Mouse (Mus musculus) lung, embryonic 15.5 days (tissue): ENCODE measurements at regions not wholly inside any gene's neighbourhood (a gene's known extent, or its start where the extent isn't known, plus 50 kb on each side); places are given as distances from the start of the nearest gene placed in this dataset.

Source experiments
- ATAC-seq: fragments of 200-750 bp; cut with Nextera tagmentation; 2 replicates; pipeline ENCODE4 v1.8.0; 2017; ENCODE audit warnings: moderate number of reproducible peaks, borderline replicate concordance; ENCODE audit not compliant: low FRiP score, low TSS enrichment; ENCODE audit errors: extremely low read depth
- H3K27ac ChIP-seq: fragments of 300-500 bp; sonication (generic); 2 replicates; pipeline ENCODE4 v1.5.1; 2015; ENCODE audit warnings: moderate library complexity, mild to moderate bottlenecking, inconsistent platforms
- H3K27me3 ChIP-seq: fragments of 300-500 bp; sonication (generic); 2 replicates; pipeline ENCODE4 v1.6.1; 2015; ENCODE audit warnings: inconsistent platforms
- H3K36me3 ChIP-seq: fragments of 300-500 bp; sonication (generic); 2 replicates; pipeline ENCODE4 v1.6.1; 2015; ENCODE audit warnings: inconsistent platforms
- H3K4me1 ChIP-seq: fragments of 300-500 bp; sonication (generic); 2 replicates; pipeline ENCODE4 v1.6.1; 2015; ENCODE audit warnings: inconsistent platforms
- H3K4me2 ChIP-seq: fragments of 300-500 bp; sonication (generic); 2 replicates; pipeline ENCODE4 v1.6.1; 2015; ENCODE audit warnings: inconsistent platforms, mild to moderate bottlenecking, moderate library complexity
- H3K4me3 ChIP-seq: fragments of 300-500 bp; sonication (generic); 2 replicates; pipeline ENCODE4 v1.5.1; 2015; ENCODE audit warnings: mild to moderate bottlenecking, inconsistent platforms
- H3K9ac ChIP-seq: fragments of 300-500 bp; sonication (generic); 2 replicates; pipeline ENCODE4 v1.6.1; 2015; ENCODE audit warnings: inconsistent platforms
- H3K9me3 ChIP-seq: fragments of 300-500 bp; sonication (generic); 2 replicates; pipeline ENCODE4 v1.6.1; 2016; ENCODE audit warnings: inconsistent platforms
- WGBS: fragments of 180-500 bp; shearing (Covaris S2); methylation state at CpG from one replicate; pipeline ENCODE4 v1.1.7; 2015; 5-methylcytosine and 5-hydroxymethylcytosine counted together

DNA sequence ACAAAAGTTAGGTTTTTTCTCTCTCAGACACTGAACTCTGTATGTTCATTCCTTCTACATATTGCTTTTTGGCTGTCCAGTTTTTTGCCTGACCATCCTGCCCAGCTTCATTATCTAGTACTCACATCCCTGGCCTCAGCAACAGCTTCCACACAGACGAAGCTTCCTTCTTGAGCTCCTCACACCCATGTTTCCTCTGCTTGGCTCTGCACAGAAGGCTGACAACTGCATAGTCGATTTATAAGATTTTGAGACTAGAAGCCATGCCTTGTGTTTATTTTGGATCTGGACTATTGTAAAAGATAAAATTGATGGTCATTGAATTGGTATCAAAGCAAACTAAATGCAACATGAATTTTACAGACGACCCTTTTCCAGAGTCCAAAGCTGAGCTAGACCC is 420.0 kb upstream of the Klf4 start:
- H3K27me3 ChIP-seq: no peaks in the 10 kb centered on the region
- H3K9me3 ChIP-seq: no peaks in the 10 kb centered on the region
- no peak overlapping the region for H3K4me3 ChIP-seq
- H3K9ac ChIP-seq: no peak overlapping the region
- H3K4me1 ChIP-seq: no peaks in the 10 kb centered on the region
- H3K36me3 ChIP-seq: no peaks in the 10 kb centered on the region
- WGBS: 51% methylated on average over 3 of the region's 3 CpGs
- H3K27ac ChIP-seq: no peak overlapping the region
- ATAC-seq: no peak
- H3K4me2 ChIP-seq: no peak overlapping the region

DNA sequence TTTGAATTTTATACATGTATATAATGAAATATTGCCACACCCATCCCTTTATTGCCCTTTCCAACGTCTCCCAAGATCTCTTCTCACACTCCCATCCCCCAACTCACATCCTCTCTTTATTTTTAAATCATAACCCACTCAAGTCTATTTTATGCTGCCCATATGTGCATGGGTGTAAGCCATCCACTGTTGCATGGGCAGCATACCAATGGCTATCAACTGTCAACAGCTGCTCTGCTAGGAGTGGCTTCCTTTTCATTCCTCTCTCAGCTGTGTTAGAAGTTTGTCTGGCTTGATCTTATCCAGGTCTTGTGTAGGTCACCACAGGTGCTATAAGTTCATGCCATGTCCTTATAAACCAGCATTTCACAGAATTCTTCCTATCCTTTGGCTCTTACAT is 409.2 kb upstream of the Klf4 start:
- 48% methylated on average over 1 of the region's 1 CpGs for WGBS
- Histone ChIP-seq H3K36me3 (no peaks in the 10 kb centered on the region), H3K27ac (no peak overlapping the region), H3K9me3 (no peaks in the 10 kb centered on the region), H3K27me3 (no peaks in the 10 kb centered on the region), H3K4me3 (no peak overlapping the region), H3K4me2 (no peak overlapping the region), H3K4me1 (no peaks in the 10 kb centered on the region), H3K9ac (no peak overlapping the region)
- ATAC-seq: no peak

DNA sequence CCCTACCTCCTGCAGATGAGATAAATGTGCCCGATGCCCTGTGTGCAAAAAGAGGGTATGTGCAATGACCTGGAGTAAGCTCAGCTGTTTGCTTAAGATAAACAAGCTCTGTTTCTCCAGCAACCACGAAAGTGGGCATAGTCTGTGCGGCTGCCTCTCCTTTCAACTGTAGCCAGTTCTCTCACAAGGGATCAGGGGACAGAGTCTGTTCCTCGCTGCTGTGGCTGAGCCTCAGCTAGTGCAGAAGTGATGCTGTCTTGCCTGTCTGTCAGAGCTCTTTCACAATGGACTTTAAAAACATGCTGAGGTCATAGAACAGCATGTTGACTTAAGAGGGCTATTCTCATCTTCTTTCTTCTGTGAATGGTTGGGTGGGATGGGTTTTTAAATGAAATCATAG is 406.1 kb upstream of the Klf4 start:
- ATAC-seq: no peak
- Histone ChIP-seq H3K4me3 (no peak overlapping the region), H3K27me3 (no peaks in the 10 kb centered on the region), H3K36me3 (no peaks in the 10 kb centered on the region), H3K9me3 (no peaks in the 10 kb centered on the region), H3K4me2 (no peak overlapping the region), H3K4me1 (no peaks in the 10 kb centered on the region), H3K27ac (no peak overlapping the region), H3K9ac (no peak overlapping the region)
- WGBS: 33% methylated on average over 4 of the region's 4 CpGs

DNA sequence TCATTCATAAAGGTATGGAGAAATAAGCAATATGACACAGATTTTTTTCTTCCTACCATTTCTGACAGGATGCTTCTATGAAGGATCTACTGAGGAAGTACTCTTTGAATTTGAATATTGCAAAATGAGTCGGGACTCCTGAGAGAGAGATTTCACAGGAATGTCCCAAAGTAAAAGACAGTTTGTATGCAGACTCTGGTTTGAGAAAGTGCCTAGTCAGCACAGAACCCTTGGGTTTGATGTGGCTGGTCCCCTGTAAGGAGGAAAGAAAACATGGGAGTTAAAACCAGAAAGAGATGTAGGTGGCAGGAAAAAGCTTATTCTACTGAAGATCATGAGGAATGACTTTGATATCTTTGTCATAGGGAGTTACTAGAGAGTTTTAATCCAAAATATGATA is 405.6 kb upstream of the Klf4 start:
- Histone ChIP-seq H3K9ac (no peak overlapping the region), H3K27ac (no peak overlapping the region), H3K27me3 (no peaks in the 10 kb centered on the region), H3K4me1 (no peaks in the 10 kb centered on the region), H3K9me3 (no peaks in the 10 kb centered on the region), H3K4me3 (no peak overlapping the region), H3K36me3 (no peaks in the 10 kb centered on the region), H3K4me2 (no peak overlapping the region)
- no peak for ATAC-seq
- 59% methylated on average over 1 of the region's 1 CpGs for WGBS

DNA sequence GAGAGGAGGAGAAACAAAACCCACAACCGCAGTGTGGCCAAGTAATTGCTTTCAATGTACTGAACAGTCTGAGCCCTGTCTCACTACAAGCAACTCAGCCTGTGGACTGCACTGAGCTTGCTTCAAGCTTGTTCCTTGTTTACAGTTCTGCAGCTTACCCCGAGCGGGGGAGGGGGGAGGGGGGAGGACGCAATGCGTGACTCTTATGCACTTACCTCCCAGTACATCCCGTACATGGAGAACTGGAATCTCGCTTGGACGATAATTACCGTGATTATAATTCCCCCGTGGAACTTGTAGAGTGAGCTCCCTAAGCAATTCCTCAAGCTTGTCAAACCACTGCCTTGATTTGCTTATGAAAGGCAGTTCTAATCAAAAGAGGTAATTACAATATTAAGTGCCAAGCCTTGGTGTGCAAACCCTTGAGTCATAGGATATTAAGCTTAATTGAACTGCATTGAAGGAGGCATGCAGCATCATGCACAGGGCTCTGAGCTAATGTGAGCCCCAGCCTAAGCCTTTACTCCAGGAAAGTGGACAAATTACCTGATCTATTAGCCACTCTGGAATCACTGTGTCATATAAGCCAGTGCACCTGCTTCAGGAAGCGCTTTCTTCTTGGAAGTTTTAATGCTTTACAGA is 397.0 kb upstream of the Klf4 start:
- ATAC-seq: no peak
- H3K4me2 ChIP-seq: no peak overlapping the region
- no peak overlapping the region for H3K9ac ChIP-seq
- no peaks in the 10 kb centered on the region for H3K4me1 ChIP-seq
- H3K27ac ChIP-seq: no peak overlapping the region
- H3K4me3 ChIP-seq: no peak overlapping the region
- no peaks in the 10 kb centered on the region for H3K36me3 ChIP-seq
- H3K27me3 ChIP-seq: no peaks in the 10 kb centered on the region; the same call in 1 of the 2 replicates
- WGBS: 48% methylated on average over 11 of the region's 11 CpGs
- no peaks in the 10 kb centered on the region for H3K9me3 ChIP-seq

DNA sequence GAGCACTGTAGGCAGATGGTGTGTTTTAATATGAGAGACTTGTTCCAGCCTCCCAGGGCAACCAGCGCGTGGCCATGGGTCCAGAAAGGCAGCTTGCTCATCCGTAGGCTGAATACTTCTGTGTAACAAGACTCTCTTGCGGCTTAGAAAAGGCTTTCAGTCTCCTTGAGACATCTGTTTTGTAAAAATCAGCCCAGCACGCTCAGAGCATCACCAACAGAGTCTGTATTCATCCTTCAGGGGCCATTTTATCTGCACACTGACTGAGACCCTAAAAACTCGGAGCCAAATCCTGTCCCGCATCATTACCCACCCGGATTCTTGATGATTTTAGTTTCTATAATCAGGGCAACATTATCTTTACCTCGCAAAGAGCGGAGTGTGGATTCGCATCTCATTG is 396.4 kb upstream of the Klf4 start:
- no peaks in the 10 kb centered on the region for H3K9me3 ChIP-seq
- no peak for ATAC-seq
- no peak overlapping the region for H3K9ac ChIP-seq
- WGBS: 80% methylated on average over 11 of the region's 11 CpGs
- no peak overlapping the region for H3K4me3 ChIP-seq
- no peaks in the 10 kb centered on the region for H3K4me1 ChIP-seq
- no peak overlapping the region for H3K4me2 ChIP-seq
- H3K27ac ChIP-seq: no peak overlapping the region
- no peaks in the 10 kb centered on the region; the same call in 1 of the 2 replicates for H3K27me3 ChIP-seq
- no peaks in the 10 kb centered on the region for H3K36me3 ChIP-seq

DNA sequence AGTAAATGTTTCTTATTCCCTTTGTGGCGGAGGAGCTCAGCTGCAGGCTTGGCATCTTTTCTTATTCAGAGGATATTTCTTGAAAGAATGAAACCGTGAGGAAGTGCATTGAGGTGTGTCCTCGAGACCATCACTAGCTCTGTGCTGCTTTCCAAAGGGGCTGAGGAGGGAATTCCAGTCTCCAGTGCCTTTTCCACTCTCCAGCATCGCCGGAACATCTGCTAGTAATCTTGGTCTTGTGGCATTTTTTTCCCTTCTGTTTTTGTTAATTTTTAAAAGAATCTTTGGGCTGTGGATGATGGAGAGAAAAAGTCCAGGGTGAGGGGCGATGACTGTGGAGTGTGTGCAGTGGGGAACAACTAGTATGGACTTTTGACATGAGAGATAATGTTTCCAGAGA is 395.9 kb upstream of the Klf4 start:
- H3K4me2 ChIP-seq: no peak overlapping the region
- no peak overlapping the region for H3K27ac ChIP-seq
- H3K9me3 ChIP-seq: no peaks in the 10 kb centered on the region
- H3K27me3 ChIP-seq: no peaks in the 10 kb centered on the region; the same call in 1 of the 2 replicates
- no peak overlapping the region for H3K4me3 ChIP-seq
- WGBS: 76% methylated on average over 6 of the region's 6 CpGs
- no peak overlapping the region for H3K9ac ChIP-seq
- no peaks in the 10 kb centered on the region for H3K4me1 ChIP-seq
- ATAC-seq: no peak
- no peaks in the 10 kb centered on the region for H3K36me3 ChIP-seq

DNA sequence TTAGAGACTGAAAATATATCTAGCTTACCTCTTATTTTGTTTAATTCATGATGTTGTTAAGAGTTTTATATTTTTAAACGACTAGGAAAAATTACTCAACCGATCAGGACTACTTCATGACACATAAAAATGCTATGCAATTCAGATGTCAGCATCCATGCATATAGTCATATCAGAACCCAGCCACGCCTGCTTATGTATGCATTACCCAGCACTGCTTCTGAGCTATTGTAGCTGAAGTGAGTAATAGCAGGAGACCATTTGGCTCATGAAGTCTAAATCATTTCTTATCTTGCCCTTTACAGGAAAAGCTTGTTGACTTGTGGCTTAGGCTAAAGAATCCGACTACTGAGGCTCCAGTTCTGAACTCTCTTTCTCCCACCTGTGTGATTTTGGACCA is 395.1 kb upstream of the Klf4 start:
- Histone ChIP-seq H3K4me3 (no peak overlapping the region), H3K4me1 (no peaks in the 10 kb centered on the region), H3K36me3 (no peaks in the 10 kb centered on the region), H3K9me3 (no peaks in the 10 kb centered on the region), H3K27ac (no peak overlapping the region), H3K27me3 (no peaks in the 10 kb centered on the region; the same call in 1 of the 2 replicates), H3K4me2 (no peak overlapping the region), H3K9ac (no peak overlapping the region)
- 77% methylated on average over 4 of the region's 4 CpGs for WGBS
- no peak for ATAC-seq

DNA sequence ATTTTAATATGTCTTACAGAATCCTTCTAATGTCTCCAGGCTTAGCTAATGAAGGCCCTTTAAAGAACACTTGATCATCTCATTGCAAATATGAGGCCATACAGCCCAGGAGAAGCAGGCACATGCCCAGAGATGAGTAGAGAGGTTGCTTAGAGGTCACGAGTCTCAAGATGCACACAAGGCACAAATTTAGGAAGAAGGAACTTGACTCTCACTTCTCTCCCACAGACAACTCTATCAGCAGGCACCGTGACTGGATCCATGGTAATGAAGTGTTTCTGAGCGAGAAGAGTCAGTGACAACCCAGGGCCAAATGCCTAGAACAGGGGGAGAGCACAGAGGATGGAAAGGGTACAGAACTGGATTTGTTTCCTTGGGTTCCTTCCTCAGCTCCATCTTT is 392.7 kb upstream of the Klf4 start:
- no peak for ATAC-seq
- H3K27ac ChIP-seq: no peak overlapping the region
- no peak overlapping the region for H3K9ac ChIP-seq
- WGBS: 53% methylated on average over 3 of the region's 3 CpGs
- no peaks in the 10 kb centered on the region for H3K4me1 ChIP-seq
- no peaks in the 10 kb centered on the region for H3K36me3 ChIP-seq
- H3K9me3 ChIP-seq: no peaks in the 10 kb centered on the region
- no peak overlapping the region for H3K4me3 ChIP-seq
- no peak overlapping the region for H3K4me2 ChIP-seq
- H3K27me3 ChIP-seq: no peaks in the 10 kb centered on the region; the same call in 1 of the 2 replicates

DNA sequence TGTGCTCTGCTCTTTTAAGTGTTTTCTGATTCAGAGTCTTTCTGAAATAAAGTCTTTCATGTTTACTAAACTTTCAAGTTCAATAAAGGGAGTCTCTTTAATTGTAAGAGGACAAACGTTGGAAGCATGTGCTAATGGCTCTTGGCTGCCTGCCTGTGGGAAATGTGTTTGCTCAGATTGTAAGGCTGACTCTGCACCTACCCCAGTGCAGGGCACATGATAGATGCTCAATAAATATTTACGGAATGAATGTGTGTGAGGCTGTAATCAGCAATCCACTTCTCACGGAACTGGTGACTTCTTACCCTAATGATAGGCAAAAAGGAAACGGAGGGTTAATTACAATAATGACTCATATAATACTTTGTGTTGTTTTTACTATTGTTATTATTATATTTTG is 389.0 kb upstream of the Klf4 start:
- Histone ChIP-seq H3K36me3 (no peaks in the 10 kb centered on the region), H3K4me1 (no peaks in the 10 kb centered on the region), H3K4me3 (no peak overlapping the region), H3K9me3 (no peaks in the 10 kb centered on the region), H3K27ac (no peak overlapping the region), H3K9ac (no peak overlapping the region), H3K4me2 (no peak overlapping the region), H3K27me3 (no peaks in the 10 kb centered on the region)
- ATAC-seq: no peak
- WGBS: 39% methylated on average over 4 of the region's 4 CpGs

DNA sequence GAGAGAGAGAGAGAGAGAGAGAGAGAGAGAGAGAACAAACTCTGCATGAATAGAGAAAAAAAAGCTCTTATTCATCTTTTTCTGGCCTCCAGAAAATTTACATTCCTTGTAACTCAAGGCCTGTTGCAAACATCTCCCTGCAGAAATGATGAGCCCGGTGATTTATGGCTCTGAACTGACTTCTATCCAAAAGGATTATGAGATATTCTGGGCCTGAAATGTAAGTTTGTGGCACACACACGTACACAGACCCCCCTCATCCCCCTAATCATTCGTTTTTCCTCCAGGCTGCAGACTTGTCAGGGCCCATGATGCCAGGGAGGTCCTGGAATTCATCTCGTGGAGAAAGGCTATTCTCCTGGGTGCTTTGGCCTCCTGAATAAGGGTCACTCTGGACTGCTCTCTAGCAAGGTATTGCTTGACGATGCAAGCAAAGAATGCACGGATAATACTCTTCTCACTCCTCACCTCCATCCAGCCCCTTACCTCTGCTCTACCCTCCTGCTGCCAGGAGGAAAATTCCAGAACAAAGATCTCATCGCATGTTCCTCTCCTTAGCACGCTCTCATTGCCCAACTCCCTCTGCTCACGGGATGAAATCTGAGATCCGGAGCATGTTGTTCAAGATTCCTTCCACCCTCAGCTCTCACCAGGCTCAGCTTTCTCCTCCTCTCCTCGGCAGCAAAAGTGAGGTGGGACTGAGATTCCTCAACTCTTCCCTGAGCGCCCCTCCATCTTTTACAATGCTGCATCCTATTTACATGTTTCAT is 362.0 kb upstream of the Klf4 start:
- 50% methylated on average over 12 of the region's 12 CpGs for WGBS
- H3K4me1 ChIP-seq: no peaks in the 10 kb centered on the region
- ATAC-seq: no peak
- H3K27me3 ChIP-seq: no peaks in the 10 kb centered on the region
- H3K9ac ChIP-seq: no peak overlapping the region
- no peaks in the 10 kb centered on the region for H3K9me3 ChIP-seq
- no peak overlapping the region for H3K27ac ChIP-seq
- no peak overlapping the region for H3K4me3 ChIP-seq
- H3K4me2 ChIP-seq: no peak overlapping the region
- H3K36me3 ChIP-seq: no peaks in the 10 kb centered on the region

DNA sequence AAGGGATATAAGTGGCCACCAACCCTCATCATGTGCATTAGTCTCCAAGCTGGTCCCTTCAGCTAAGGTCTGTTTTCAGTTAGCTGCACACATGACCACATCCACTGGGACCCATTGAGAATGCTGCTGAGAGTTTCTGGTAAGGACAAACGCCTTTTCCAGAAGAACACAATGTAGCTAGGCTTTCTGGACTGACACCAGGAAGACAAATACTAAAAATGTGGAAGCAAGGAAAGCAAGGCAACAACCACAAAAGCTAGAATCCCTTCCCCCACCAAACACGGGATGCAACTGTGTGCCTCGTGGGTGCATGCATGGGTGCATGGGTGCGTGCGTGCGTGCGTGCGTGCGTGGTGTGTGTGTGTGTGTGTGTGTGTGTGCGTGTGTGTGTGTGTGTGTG is 359.4 kb upstream of the Klf4 start:
- H3K27me3 ChIP-seq: no peaks in the 10 kb centered on the region
- no peak overlapping the region for H3K4me2 ChIP-seq
- no peak overlapping the region for H3K27ac ChIP-seq
- no peaks in the 10 kb centered on the region for H3K4me1 ChIP-seq
- 85% methylated on average over 10 of the region's 10 CpGs for WGBS
- no peaks in the 10 kb centered on the region for H3K36me3 ChIP-seq
- no peak overlapping the region for H3K4me3 ChIP-seq
- H3K9me3 ChIP-seq: no peaks in the 10 kb centered on the region
- ATAC-seq: no peak
- no peak overlapping the region for H3K9ac ChIP-seq
